Mouse (Mus musculus) CH12.LX (cell line): ENCODE data around the gene Eml1.

Experiments
- CTCF ChIP-seq, 2 experiments: IDR thresholded peaks in 1 of 2; conservative IDR thresholded peaks in 1 of 2; 2 replicates each; pipeline ENCODE4 v1.5.1; 2011 to 2012; ENCODE audit warnings: low read depth in 2 of 2, low read length in 2 of 2, improper control_type of control experiment in 1 of 2, inconsistent platforms in 1 of 2, mild to moderate bottlenecking in 1 of 2, moderate library complexity in 1 of 2
- EP300 ChIP-seq: IDR thresholded peaks from 2 replicates; pipeline ENCODE4 v1.6.1; 2011; ENCODE audit warnings: low read length, improper control_type of control experiment
- HCFC1 ChIP-seq: IDR thresholded peaks from 2 replicates; pipeline ENCODE4 v1.6.1; 2012; ENCODE audit warnings: low read depth, mild to moderate bottlenecking, inconsistent platforms, low read length, improper control_type of control experiment
- MAFK ChIP-seq: IDR thresholded peaks from 2 replicates; pipeline ENCODE4 v1.6.1; 2011; ENCODE audit warnings: low read length, improper control_type of control experiment; ENCODE audit not compliant: insufficient replicate concordance
- MEF2A ChIP-seq: IDR thresholded peaks from 2 replicates; pipeline ENCODE4 v1.6.1; 2014; ENCODE audit warnings: low read depth, mild to moderate bottlenecking, inconsistent platforms, low read length, improper control_type of control experiment, borderline replicate concordance
- POLR2A ChIP-seq: IDR thresholded peaks from 2 replicates; pipeline ENCODE4 v1.6.1; 2011; ENCODE audit warnings: low read depth, mild to moderate bottlenecking, improper control_type of control experiment, low read length
- SIN3A ChIP-seq: IDR thresholded peaks from 2 replicates; pipeline ENCODE4 v1.6.1; 2012; ENCODE audit warnings: low read length, improper control_type of control experiment, inconsistent platforms
- TBP ChIP-seq: conservative IDR thresholded peaks from 2 replicates; pipeline ENCODE4 v1.6.1; 2011; ENCODE audit warnings: low read depth, low read length, improper control_type of control experiment
- USF2 ChIP-seq: conservative IDR thresholded peaks from 2 replicates; pipeline ENCODE4 v1.6.1; 2011; ENCODE audit warnings: low read depth, low read length, improper control_type of control experiment
- ZKSCAN1 ChIP-seq: IDR thresholded peaks from 2 replicates; pipeline ENCODE4 v1.6.1; 2012; ENCODE audit warnings: low read depth, inconsistent platforms, low read length, improper control_type of control experiment, borderline replicate concordance
- ZNF384 ChIP-seq: IDR thresholded peaks from 2 replicates; pipeline ENCODE4 v1.6.1; 2012; ENCODE audit warnings: low read depth, low read length, improper control_type of control experiment, inconsistent platforms

GRCm38 (mm10) chr12:108546508-108547153, 175.9 kb downstream of the Eml1 start:
- TF ChIP-seq USF2 = no peak
- TF ChIP-seq ZKSCAN1 = no peak
- TF ChIP-seq EP300 = no peak
- no peak for TF ChIP-seq CTCF (conservative IDR thresholded peaks at IDR 0.05 in 1 of 2, IDR thresholded peaks at IDR 0.05 in 1 of 2; ENCODE audit: low read depth in 2 of 2, low read length in 2 of 2)
- TF ChIP-seq POLR2A = no peak
- TF ChIP-seq MEF2A = no peak
- no peak for TF ChIP-seq HCFC1
- no peak for TF ChIP-seq SIN3A
- no peak for TF ChIP-seq MAFK
- no peak for TF ChIP-seq ZNF384
- no peak for TF ChIP-seq TBP
